Mouse (Mus musculus): ENCODE results near the gene Nat14.
"Not testable (repeated sequence)": the region's sequence is repeated elsewhere in the genome, so short reads cannot be mapped to it uniquely, and the experiment has no call there.

Nat14 gene

DNA sequence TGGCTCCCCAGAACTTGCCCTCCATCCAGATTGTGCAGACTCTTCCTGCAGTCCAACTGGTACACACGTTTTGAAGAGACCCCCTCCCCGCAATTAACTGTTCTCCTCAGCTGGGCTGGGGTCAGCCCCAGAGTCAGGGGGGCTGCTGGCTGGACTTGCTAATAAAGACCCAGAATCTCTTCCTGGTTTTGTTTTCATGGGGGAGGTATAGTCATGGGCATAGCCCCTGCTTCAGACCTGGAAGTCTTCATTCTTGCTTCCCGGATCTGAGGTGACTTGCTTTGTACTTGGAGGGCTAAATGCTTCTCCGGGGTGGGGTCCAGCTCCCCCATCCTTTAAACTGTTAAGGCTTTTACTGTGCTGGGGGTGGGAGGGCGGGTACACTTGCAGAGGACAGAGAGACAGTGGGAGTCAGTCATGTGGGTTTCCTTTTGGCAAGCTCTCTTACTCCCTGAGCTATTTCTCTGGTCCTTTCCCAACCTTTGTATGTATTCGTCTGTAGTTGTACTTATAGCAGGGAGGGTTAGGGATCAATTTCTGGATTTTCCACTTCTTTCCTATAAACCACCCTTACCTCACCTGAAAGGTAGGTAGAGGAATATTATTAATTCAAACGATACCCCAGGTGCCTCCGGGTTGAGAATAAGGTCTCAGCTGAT is at the start of gene Nat14:
Gene Nat14, plus strand, starts transcription at position 205 of the 659 bp plus-strand sequence.
- DNase-seq (ENCODE audit: low spot score in 2 of 2), result no peak

DNA sequence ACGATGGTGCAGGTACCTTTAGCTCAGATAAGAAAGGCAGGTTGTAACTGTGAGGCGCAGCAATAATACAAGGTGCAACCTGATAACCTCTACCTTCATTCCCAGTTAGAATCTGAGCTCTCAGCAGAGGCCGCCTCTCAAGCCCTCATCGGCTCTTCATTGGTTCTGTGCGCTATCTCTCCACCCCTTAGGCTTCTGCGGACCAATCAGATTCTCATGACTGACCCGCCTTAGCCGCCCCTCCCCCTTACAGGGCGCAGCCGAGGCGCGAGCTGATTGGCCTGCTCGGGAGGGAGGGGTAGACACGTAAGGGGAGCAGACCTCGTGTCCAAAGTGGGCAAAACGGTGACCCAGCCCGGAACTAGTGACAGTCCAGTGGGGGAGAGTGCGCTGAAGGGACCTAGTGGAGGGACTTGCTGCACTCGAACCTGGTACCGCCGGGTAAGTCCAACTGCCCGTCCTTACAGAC is 45.0 kb upstream of the Nat14 start, which contains the start of gene Isoc2a:
Gene Isoc2a, plus strand, starts transcription at position 401 of the 469 bp plus-strand sequence.
- peak; percentile 82 to 91 for DNase-seq (ENCODE audit: low spot score in 2 of 2)

DNA sequence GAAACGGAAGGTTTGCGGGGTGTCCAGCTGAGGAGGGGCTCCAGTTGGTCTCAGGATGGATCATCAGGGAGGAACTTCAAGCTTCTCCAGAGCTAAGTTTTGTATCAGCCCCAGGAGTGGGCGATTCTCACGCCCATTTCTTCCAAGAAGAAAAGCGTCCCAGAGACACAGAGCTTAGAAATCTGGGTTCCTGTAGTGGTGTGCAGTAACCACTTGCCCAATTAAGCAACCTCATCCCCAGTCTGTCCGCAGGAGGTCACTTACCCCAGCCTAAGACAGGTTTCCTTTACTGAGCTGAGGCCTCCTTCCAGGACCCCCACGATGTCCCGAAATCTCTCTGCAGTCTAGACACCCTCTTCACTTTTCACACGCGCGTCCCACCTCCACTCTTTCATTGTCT is 44.6 kb upstream of the Nat14 start:
- no peak for DNase-seq (ENCODE audit: low spot score in 2 of 2)

DNA sequence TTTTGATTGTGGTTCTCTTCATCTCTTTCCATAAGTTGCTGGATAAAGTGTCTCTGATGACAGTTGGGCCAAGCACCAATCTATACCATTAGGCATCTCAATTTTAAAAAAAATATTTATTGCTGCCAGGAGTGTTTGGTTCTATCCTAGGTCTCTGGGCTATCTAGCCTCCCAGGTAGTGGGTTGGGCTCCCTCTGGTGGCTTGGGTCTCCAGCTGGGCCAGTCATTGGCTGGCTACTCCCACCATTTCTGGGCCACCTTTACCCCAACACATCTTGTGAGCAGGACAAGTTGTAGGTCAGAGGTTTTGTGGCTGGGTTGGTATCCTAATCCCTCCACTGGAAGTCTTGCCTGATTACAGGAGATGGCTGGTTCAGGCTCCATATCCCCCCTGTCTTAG is 43.6 kb upstream of the Nat14 start:
- DNase-seq (ENCODE audit: low spot score in 2 of 2), result no peak

DNA sequence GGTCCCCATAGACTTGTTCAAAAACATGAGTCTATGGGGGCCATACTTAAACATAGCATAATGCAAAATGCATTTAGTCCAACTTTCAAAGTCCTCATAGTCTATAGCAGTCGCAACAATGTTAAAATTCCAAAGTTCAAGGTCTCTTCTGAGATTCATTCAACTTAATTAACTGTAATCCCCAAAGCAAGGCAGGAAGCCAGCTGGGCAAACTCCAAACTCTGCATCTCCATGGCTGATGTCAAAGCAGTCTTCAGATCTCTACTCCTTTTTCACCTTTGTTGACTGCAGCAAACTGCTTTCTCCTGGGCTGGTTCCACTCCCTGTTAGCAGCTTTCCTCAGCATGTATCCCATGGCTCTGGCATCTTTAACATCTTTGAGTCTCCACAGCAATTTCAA is 42.8 kb upstream of the Nat14 start:
- not testable (repeated sequence) for DNase-seq (ENCODE audit: low spot score in 2 of 2)

DNA sequence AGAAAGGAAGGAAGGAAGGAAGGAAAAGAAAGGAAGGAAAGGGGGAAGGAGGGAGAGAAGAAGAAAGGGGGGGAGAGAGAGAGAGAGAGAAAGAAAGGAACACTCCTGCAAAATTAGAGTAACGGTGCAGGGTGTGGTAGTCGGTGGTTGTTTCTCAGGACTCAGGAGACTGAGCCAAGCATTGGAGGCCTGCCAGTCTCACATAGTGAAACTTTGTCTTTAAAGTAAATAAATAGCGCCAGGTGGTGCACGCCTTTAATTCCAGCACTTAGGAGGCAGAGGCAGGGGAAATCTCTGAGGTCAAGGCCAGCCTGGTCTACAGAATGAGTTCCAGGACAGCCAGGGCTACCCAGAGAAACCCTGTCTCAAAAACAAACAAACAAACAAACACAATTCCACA is 35.1 kb upstream of the Nat14 start:
- no peak for DNase-seq (ENCODE audit: low spot score in 2 of 2)

DNA sequence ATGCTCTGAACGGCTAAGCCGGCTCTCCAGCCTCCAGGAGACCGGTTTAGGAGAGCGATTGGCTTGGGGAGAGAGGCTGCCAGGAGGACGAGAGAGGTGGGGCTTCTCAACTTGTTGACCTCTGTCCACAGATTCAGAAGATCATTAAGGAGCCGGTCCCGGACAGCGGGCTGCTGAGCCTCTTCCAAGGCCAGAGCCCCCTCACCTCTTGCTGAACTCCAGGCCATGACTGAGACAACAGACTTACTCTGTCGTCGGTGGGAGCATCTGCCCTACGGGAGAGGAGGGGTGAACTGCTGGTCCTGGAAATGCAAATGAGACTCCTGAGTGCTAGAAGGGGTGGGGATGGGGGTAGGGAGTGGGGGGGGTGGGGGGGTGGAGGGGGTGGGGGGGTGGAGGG is 26.6 kb upstream of the Nat14 start:
- no peak for DNase-seq (ENCODE audit: low spot score in 2 of 2)

DNA sequence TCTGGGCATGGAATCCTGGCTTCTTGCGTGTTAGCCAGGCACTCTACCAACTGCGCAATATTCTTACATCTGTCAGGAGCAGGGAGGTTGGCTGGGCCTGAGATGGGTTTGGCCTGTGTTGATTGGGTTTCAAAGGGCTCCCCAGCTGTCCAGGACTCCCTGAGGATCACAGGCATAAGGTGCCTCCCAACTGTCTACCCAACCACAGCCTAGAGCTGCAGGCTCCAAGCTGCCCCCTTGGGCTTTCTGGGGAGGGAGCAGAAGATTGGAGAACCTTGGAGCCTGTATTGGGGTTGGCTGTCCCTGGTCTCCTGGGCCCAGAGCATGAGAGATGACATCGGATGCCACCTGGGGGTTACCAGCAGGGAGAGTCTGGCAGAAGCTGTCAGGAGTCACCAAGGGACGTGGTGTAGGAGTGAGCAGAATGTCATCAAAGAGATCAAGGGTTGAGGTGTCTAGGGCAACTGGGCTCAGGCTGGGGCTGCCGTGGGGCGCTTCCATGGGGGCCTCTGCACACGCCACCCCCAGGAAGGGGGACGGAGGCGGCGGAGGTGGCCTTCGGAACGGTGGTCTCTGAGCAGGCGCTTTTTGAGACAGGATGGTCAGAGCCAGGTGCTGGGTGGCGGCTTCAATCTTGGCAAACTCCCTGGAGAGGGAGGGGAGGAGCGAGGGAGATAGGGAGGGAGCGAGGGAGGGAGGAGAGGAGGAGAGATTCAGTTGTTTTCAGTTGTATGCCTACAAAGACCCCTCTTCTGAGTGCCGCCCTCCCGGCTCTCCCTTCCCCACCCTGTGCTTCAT is 22.8 kb upstream of the Nat14 start:
- DNase-seq (ENCODE audit: low spot score in 2 of 2), result no peak

DNA sequence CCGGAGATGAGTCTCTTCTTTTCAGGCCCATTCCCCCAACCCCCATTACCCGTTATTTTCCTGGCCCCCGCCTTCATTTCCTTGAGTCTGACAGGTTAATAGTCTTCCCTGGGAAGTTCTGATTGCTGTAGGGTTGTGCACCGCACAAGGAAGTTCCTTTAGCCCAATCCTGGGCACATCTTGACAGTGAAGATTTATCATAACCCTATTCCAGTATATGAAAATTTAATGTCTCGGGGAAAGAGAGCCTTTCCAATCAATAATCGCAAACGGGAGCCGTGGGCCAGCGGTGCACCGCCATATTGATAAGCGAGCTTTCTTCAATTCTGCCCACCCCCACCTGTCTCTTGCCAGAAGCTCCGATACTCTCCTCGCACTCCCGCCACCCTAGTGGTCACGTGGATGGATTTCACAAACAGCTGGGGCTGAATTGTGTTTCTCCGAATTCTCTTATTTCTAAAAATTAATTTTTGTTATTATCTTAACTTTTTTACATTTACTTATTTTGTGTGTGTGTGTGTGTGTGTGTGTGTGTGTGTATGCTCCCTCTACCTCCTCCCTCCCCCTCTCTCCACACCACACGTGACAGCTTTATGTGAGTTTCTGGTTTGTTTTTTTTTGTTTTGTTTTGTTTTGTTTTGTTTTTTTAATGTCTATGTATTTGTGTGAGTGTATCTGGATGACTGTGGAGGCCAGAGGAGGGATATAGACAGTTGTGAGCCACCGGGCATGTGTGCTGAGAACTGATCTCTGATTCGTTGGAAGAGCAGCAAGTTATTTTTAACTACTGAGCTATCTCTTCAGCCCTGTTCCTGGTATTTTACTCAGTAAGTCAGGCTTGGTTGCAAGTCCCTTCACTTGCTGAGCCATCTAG is 21.9 kb upstream of the Nat14 start:
- DNase-seq (ENCODE audit: low spot score in 2 of 2), result no peak

DNA sequence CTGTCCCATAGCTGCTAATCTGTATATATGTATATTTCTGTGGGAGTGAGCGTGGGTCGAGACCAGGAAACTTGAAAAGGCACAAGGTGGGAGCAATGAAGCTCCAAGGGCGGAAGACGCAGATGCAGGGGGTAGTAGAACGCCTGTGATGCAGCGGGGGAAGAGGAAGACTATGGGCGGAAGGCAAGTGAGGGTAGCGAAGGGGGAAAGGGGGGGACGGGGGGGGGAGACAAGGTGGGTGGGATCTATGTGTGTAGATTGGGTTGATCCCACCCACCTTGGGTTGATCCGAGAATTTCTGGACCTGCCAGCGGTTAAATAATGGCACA is 21.3 kb upstream of the Nat14 start:
- DNase-seq (ENCODE audit: low spot score in 2 of 2), result no peak

DNA sequence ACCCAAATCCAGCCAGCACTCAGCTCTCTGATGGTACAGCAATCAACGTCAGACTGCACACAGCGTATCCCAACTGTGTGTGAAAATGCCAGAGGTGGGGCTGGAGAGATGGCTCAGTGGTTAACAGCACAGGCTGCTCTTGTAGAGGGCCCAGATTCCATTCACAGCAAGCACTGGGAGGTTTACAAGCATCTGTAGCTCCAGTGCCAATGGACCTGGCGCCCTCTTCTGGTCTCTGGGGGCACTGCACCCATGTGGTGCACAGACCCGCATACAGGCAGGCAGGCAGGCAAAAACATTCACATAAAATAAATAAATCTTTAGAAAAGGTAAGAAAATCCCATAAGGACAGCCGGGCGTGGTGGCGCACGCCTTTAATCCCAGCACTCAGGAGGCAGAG is 20.7 kb upstream of the Nat14 start:
- no peak for DNase-seq (ENCODE audit: low spot score in 2 of 2)

DNA sequence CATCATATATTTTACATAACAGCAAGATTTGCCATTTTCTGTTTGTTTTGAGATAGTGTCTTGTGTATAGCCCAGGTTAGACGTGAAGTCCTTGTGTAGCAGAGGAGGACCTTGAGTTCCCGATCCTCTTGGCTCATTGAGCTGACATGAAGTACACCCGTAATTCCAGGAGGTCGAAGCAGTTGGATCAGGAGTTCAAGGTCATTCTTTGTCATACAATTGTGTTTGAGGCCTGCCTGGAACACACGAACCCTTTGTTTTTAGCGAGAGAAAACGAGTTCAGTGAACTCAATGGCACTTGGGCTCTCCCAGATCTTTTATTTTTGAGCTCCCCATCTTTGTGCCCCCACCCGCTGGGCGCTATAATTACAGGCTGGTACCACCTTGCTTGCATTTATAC is 19.4 kb upstream of the Nat14 start:
- DNase-seq (ENCODE audit: low spot score in 2 of 2), result no peak

DNA sequence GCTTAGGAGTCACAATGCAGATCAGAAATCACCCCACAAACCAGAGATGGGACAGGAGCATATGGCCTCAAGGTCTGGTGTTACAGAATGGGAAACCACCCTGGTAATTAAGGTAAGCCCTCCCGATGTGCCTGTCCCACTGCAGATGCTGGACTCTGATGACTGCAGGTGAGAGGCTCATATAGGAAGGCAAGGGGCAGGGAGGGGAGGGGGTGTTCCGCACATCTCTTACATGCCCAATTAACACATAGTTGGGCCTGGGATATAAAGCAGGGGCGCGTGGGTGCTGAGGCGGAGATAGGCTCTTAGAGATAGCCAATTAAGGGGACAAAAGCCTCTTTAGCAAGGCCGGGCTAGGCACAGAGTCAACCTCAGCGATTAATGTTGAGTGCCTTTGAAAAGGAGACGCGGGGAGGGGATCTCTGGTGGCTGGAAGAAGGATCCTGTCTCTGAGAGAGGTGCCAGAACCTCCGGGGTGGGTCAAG is 15.3 kb upstream of the Nat14 start, which contains the start of gene Gm36210:
Gene Gm36210, minus strand, starts transcription at position 51 of the 485 bp plus-strand sequence.
- no peak for DNase-seq (ENCODE audit: low spot score in 2 of 2)

DNA sequence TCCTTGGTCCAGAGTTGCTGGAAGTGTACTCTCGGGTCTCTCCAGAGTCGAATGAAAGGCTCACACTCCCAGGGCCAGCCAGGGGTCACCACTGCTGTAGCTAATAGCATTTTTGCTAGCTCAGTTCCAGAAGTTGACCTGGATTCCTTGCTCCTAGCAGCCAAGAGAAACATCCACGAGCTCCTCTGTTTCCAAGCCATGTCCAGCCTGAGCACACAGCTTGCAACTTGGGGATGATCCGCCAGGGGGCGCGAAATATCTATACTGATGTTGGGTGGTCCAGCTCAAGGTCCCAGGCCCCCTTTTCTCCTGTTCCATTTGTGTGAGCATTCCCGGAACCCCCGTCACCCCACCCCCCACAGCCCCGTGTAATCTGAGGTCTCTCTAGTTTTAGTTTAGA is 10.3 kb upstream of the Nat14 start:
- DNase-seq (ENCODE audit: low spot score in 2 of 2), result no peak

DNA sequence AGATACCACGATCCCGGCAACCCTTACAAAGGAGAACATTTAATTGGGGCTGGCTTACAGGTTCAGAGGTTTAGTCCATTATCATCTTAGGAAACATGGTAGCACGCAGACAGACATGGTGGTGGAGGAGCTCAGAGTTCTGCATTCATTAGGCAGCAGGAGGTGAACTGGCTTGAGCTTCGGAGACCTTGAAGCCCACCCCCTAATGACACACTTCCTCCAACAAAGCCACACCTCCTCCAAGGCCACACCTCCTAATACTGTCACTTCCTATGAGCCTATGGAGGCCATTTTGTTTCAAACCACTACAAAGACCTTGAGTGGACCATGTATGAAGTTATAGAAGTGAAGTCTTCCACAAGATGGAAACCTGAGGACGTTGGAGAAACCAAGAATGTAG is 9.6 kb upstream of the Nat14 start:
- DNase-seq (ENCODE audit: low spot score in 2 of 2), result no peak

DNA sequence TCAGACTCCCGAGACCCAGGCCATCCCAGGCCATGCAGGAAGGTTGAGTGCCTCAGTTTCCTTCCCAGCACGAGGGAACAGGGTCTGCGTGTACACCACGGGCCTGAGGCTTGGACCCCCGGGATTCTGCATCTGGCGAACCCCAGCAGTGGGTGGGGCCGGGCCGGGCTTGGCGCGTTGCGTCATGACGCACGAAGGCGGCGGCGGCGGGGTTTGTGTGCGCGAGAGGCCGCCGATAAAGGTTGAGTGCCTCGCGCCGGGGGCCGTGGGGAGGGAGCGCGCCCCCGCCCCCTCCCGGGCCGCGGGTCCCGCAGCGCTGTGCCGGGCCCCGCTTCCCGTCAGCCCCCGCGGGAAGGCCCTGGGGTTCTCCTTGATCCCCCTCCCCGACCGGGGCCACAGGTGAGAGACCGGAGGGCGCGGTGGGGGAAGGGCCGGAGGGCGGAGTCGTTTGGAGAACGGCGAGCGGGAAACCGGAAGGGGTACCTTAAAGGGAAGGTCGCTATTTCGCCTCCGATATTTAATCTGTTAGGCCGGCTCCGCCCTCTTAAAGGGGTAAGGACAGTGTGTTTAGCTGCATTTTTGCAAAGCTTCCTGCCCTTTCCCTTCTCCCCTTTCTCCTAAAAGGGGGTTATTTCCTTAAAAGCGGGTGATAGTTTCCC is 6.7 kb upstream of the Nat14 start, which contains the start of gene Zfp628:
Gene Zfp628, plus strand, starts transcription at position 211 of the 659 bp plus-strand sequence.
- peak; percentile 81 to 95 for DNase-seq (ENCODE audit: low spot score in 2 of 2)

DNA sequence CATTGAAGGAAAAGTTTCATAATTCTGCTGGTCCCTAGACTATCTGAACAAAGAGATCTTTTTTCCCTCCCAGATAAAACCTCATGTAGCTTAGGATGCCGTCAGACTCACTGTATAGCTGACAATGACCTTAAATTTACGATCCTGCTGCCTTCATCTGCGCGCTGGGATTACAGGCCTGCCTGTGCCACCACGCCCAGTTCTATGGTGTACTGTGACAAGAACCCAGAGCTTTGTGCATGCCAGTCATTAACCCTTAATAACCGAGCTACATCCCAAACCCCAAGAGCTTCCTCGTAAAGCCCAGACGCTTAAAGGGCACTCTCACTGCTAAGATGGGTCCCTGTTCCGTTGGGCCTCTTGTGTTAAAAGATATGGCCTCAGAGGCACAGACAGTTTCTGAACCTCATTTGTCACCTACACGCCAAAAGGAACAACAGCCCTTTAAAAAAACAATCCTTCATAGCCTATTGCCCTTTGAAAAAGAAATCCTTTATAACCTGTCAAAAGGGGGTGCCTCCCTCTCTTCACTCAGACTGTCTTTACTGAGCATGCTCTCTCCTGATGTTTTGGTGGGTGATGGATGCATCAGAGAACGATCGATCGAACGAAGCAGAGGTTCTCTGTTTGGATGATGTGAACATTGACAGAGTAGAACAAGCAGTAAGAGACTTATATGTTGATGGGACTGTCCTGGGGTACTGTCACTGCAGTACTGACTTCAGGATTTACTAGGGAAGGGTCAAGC is 6.0 kb upstream of the Nat14 start:
- DNase-seq (ENCODE audit: low spot score in 2 of 2), result no peak

DNA sequence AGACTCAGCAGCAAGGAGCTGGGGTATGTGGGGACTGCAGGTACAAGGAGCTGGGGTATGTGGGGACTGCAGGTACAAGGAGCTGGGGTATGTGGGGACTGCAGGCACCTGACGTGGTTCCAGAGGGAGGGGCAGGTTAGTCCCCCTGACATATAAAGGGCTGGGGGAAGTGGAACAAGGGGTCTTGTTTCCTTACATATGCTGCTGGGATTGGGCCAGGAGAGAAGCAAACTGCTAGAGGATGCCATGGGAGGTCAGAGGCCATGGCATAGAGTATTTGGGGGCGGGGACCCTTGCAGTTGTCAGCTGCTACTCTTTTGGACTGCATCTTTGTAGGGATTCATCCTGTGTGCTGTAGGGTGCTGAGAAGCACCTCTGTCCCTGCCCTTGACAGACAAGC is 4.3 kb upstream of the Nat14 start:
- DNase-seq (ENCODE audit: low spot score in 2 of 2), result no peak

DNA sequence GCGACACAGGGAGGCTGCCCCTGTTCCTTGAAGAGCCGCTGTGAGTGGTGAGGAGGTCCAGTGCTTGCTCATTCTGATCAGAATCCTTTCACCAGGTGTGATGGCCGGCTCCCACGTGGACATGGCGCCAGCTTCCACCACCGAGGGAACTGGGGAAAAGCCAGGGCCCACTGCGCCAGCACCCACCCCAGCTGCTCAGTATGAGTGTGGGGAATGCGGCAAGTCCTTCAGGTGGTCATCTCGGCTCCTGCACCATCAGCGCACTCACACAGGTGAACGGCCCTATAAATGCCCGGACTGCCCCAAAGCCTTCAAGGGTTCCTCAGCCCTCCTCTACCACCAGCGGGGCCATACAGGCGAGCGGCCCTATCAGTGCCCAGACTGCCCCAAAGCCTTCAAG is 3.1 kb upstream of the Nat14 start:
- no peak for DNase-seq (ENCODE audit: low spot score in 2 of 2)

DNA sequence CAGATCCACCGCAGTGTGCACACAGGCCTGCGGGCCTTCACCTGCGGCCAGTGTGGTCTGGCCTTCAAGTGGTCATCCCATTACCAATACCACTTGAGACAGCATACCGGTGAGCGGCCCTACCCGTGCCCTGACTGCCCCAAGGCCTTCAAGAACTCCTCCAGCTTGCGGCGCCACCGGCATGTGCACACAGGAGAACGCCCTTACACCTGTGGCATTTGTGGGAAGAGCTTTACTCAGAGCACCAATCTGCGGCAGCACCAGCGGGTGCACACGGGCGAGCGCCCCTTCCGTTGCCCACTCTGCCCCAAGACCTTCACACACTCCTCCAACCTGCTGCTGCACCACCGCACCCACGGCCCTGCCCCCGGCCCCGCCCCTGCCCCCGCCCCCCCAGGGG is 2.7 kb upstream of the Nat14 start:
- no peak for DNase-seq (ENCODE audit: low spot score in 2 of 2)

DNA sequence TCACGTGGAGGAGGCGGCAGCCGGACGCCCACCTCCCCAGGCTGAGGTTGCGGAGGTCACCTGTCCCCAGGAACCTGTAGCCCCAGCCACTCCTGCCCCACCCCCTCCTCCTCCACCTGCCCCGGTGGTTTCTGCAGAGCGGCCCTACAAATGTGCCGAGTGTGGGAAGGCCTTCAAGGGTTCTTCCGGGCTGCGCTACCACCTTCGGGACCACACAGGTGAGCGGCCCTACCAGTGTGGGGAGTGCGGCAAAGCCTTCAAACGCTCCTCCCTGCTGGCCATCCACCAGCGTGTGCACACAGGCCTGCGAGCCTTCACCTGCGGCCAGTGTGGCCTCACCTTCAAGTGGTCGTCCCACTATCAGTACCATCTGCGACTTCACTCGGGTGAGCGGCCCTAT is 1.9 kb upstream of the Nat14 start:
- no peak for DNase-seq (ENCODE audit: low spot score in 2 of 2)

All from left cerebral cortex, adult 9 months (tissue).